Mouse (Mus musculus): ENCODE results near the gene Prkci. TPM values are rescaled to one million over a fixed set of nuclear protein-coding genes. Genes with fewer than 3 reads are reported as not detected.

Prkci gene
- total RNA-seq, 2 experiments from 2014 or later: 56.7 to 65.8 TPM

Small RNA genes within 50 kb of the gene (microRNA-seq; reads per million reads assigned to microRNA genes)
- gene Mir7008: 0.59 to 1.7 reads per million in 2 experiments

Other genes starting within 250 kb of the Prkci start
- gene Samd7, start 249.5 kb upstream of the Prkci start, total RNA-seq (2021): not detected
- 10 to 100 TPM; 96.6 to 99.3 TPM for gene Sec62, start 202.9 kb upstream of the Prkci start, total RNA-seq (2021)
- 1 to 10 TPM; 1.0 to 1.7 TPM for gene Gpr160, start 139.8 kb upstream of the Prkci start, total RNA-seq (2021)
- gene Phc3, start 26.3 kb upstream of the Prkci start, total RNA-seq (2021): 10 to 100 TPM; 38.7 TPM
- gene Skil, start 99.3 kb downstream of the Prkci start, total RNA-seq (2021): 10 to 100 TPM; 61.6 to 63.4 TPM
- 100 to 1,000 TPM in 1 of 2 experiments, 10 to 100 TPM in 1; 98.2 to 115 TPM for gene Cldn11, start 154.2 kb downstream of the Prkci start, total RNA-seq (2021)